16 mouse cellular contexts compared by ENCODE assay signal in genomic region chr1:34535043-34535698, GRCm38 (mm10). TPM values are rescaled to one million over a fixed set of nuclear protein-coding genes. Genes with fewer than 3 reads are reported as not detected.
DNase-seq lines count a peak whose midpoint lies in the region; ATAC-seq and TF ChIP-seq lines count a peak whose summit lies in the region.
"Not testable (repeated sequence)": the region's sequence is repeated elsewhere in the genome, so short reads cannot be mapped to it uniquely, and the experiment has no call there.
"Had no signal": no experiment of that assay in that cellular context is flagged by ENCODE, and none has a peak within 500 bp of the region (broad histone marks: within the 10 kb centered on the region; RNA-seq: fewer than 3 reads in every experiment).

Cfc1 (plus strand) TSS chr1:34535648.

- not testable (repeated sequence) for TF ChIP-seq CTCF in hindbrain, postnatal 0 days (IDR thresholded peaks at IDR 0.05; ENCODE audit: low read depth); layer of hippocampus, adult 2 months (conservative IDR thresholded peaks at IDR 0.05)

- 34% methylated on average over 7 of the region's 7 CpGs for WGBS in embryonic facial prominence, embryonic 13.5 days
- 35% methylated on average over 7 of the region's 7 CpGs for WGBS in forebrain, embryonic 16.5 days
- 19% methylated on average over 7 of the region's 7 CpGs for WGBS in heart, embryonic 16.5 days
- 39% methylated on average over 7 of the region's 7 CpGs for WGBS in hindbrain, postnatal 0 days
- WGBS in lung, embryonic 16.5 days, result 9% methylated on average over 7 of the region's 7 CpGs
- WGBS in midbrain, embryonic 15.5 days, result 29% methylated on average over 7 of the region's 7 CpGs
- 11% methylated on average over 7 of the region's 7 CpGs for WGBS in stomach, embryonic 16.5 days

- H3K36me3 ChIP-seq in embryonic facial prominence, embryonic 13.5 days; forebrain, embryonic 16.5 days (ENCODE audit: control insufficient read depth, insufficient read depth); heart, embryonic 16.5 days (ENCODE audit: control insufficient read depth, insufficient read depth); hindbrain, postnatal 0 days (ENCODE audit: insufficient read depth, low read length); lung, embryonic 16.5 days (ENCODE audit: control insufficient read depth, insufficient read depth, low read length); midbrain, embryonic 15.5 days (replicated peaks); stomach, embryonic 16.5 days (ENCODE audit: control insufficient read depth, insufficient read depth, low read length): not testable (repeated sequence)

- H3K4me2 ChIP-seq in embryonic facial prominence, embryonic 13.5 days, result peak within 1 kb of the TSS; percentile 53
- H3K4me2 ChIP-seq in forebrain, embryonic 16.5 days (ENCODE audit: low read length), result peak within 1 kb of the TSS; percentile 37; the same call in 1 of the 2 replicates
- peak within 1 kb of the TSS; percentile 39 for H3K4me2 ChIP-seq in heart, embryonic 16.5 days (ENCODE audit: low read depth, low read length)
- H3K4me2 ChIP-seq in hindbrain, postnatal 0 days (ENCODE audit: low read depth, low read length), result peak within 1 kb of the TSS; percentile 58
- H3K4me2 ChIP-seq in lung, embryonic 16.5 days (ENCODE audit: low read depth, low read length), result peak within 1 kb of the TSS; percentile 35
- H3K4me2 ChIP-seq in midbrain, embryonic 15.5 days, result peak within 1 kb of the TSS; percentile 51
- peak within 1 kb of the TSS; percentile 53 for H3K4me2 ChIP-seq in stomach, embryonic 16.5 days (ENCODE audit: low read depth, low read length)

- H3K9ac ChIP-seq in embryonic facial prominence, embryonic 13.5 days; forebrain, embryonic 16.5 days (replicated peaks; ENCODE audit: low read depth, low read length); heart, embryonic 16.5 days (ENCODE audit: low read length); hindbrain, postnatal 0 days (replicated peaks; ENCODE audit: low read length); lung, embryonic 16.5 days (ENCODE audit: low read length); midbrain, embryonic 15.5 days; stomach, embryonic 16.5 days (ENCODE audit: low read length): not testable (repeated sequence)

- peaks cover 38% of the 10 kb centered on the region for H3K27me3 ChIP-seq in embryonic facial prominence, embryonic 13.5 days
- H3K27me3 ChIP-seq in forebrain, embryonic 16.5 days (replicated peaks; ENCODE audit: control insufficient read depth, insufficient read depth, low read length), result peaks cover 27% of the 10 kb centered on the region
- peaks cover 11% of the 10 kb centered on the region for H3K27me3 ChIP-seq in heart, embryonic 16.5 days (ENCODE audit: control insufficient read depth, insufficient read depth, low read length)
- not testable (repeated sequence) for H3K27me3 ChIP-seq in hindbrain, postnatal 0 days (ENCODE audit: insufficient read depth, low read length)
- H3K27me3 ChIP-seq in lung, embryonic 16.5 days (ENCODE audit: control insufficient read depth, insufficient read depth, low read depth, low read length), result peaks cover 18% of the 10 kb centered on the region
- H3K27me3 ChIP-seq in midbrain, embryonic 15.5 days (replicated peaks), result peaks cover 22% of the 10 kb centered on the region
- H3K27me3 ChIP-seq in stomach, embryonic 16.5 days (ENCODE audit: control insufficient read depth, insufficient read depth, low read length), result peaks cover 18% of the 10 kb centered on the region

- H3K9me3 ChIP-seq in embryonic facial prominence, embryonic 13.5 days; forebrain, embryonic 16.5 days (ENCODE audit: control insufficient read depth, low read length); heart, embryonic 16.5 days (replicated peaks; ENCODE audit: control insufficient read depth, low read length); hindbrain, postnatal 0 days (ENCODE audit: low read length); lung, embryonic 16.5 days (ENCODE audit: control insufficient read depth, low read length); midbrain, embryonic 15.5 days; stomach, embryonic 16.5 days (replicated peaks; ENCODE audit: control insufficient read depth, low read length): not testable (repeated sequence)

- not testable (repeated sequence) for H3K4me1 ChIP-seq in embryonic facial prominence, embryonic 13.5 days; forebrain, embryonic 16.5 days (replicated peaks; ENCODE audit: control insufficient read depth, insufficient read depth, low read length); heart, embryonic 16.5 days (ENCODE audit: control insufficient read depth, insufficient read depth, low read length); lung, embryonic 16.5 days (replicated peaks; ENCODE audit: control insufficient read depth, insufficient read depth, low read length); midbrain, embryonic 15.5 days
- peaks cover 10% of the 10 kb centered on the region for H3K4me1 ChIP-seq in hindbrain, postnatal 0 days (ENCODE audit: insufficient read depth, low read length)
- peaks cover 12% of the 10 kb centered on the region; the same call in 1 of the 2 replicates for H3K4me1 ChIP-seq in stomach, embryonic 16.5 days (ENCODE audit: control insufficient read depth, insufficient read depth, low read length)

- H3K27ac ChIP-seq in embryonic facial prominence, embryonic 13.5 days; forebrain, embryonic 16.5 days (ENCODE audit: low read length); heart, embryonic 16.5 days (ENCODE audit: low read length); hindbrain, postnatal 0 days; layer of hippocampus, adult 2 months; lung, embryonic 16.5 days (ENCODE audit: low read length); midbrain, embryonic 15.5 days; stomach, embryonic 16.5 days (ENCODE audit: low read length): not testable (repeated sequence)

- not testable (repeated sequence) for DNase-seq in hindbrain, postnatal 0 days (ENCODE audit: low spot score); layer of hippocampus, adult 2 months (ENCODE audit: low spot score in 2 of 2)

- peak within 1 kb of the TSS; percentile 30 for H3K4me3 ChIP-seq in embryonic facial prominence, embryonic 13.5 days
- H3K4me3 ChIP-seq in forebrain, embryonic 16.5 days (replicated peaks; ENCODE audit: low read length); lung, embryonic 16.5 days (ENCODE audit: low read length); midbrain, embryonic 15.5 days: not testable (repeated sequence)
- H3K4me3 ChIP-seq in heart, embryonic 16.5 days (ENCODE audit: low read length), result peak within 1 kb of the TSS; percentile 16; the same call in 1 of the 2 replicates
- peak within 1 kb of the TSS; percentile 29; the same call in 1 of the 2 replicates for H3K4me3 ChIP-seq in hindbrain, postnatal 0 days (ENCODE audit: low read length)
- H3K4me3 ChIP-seq in layer of hippocampus, adult 2 months, result peak within 1 kb of the TSS; percentile 36; the same call in 1 of the 2 replicates
- peak within 1 kb of the TSS; percentile 29 for H3K4me3 ChIP-seq in stomach, embryonic 16.5 days (replicated peaks; ENCODE audit: low read length)

- ATAC-seq in embryonic facial prominence, embryonic 13.5 days (ENCODE audit: insufficient number of reproducible peaks, insufficient read depth, low FRiP score, low TSS enrichment, low read depth); forebrain, embryonic 16.5 days; heart, embryonic 16.5 days (replicated peaks; ENCODE audit: extremely low read depth, insufficient read depth, low FRiP score); hindbrain, postnatal 0 days; lung, embryonic 16.5 days (ENCODE audit: low read depth); midbrain, embryonic 15.5 days (replicated peaks); stomach, embryonic 16.5 days (ENCODE audit: insufficient read depth, low FRiP score): not testable (repeated sequence)

RNA-seq across cellular contexts. Expression of gene Cfc1, which starts in this region (rescaled TPM):
- polyA plus RNA-seq in embryonic facial prominence, embryonic 13.5 days (2015; fragmentation: Nextera tagmentation; extraction: Ambion mirVana), result 0.43 and 0.86 TPM in 2 replicates
- 0.32 and 0.49 TPM in 2 replicates for polyA plus RNA-seq in forebrain, embryonic 16.5 days (2015; fragmentation: Nextera tagmentation; extraction: Ambion mirVana)
- polyA plus RNA-seq in heart, embryonic 16.5 days (2015; fragmentation: Nextera tagmentation; extraction: Ambion mirVana), result not detected in 2 replicates
- 1.2 TPM in 1 of 2 replicates, not detected in the other for total RNA-seq in hindbrain, postnatal 0 days (2014; rRNA removed)
- polyA plus RNA-seq in hindbrain, postnatal 0 days (2015; fragmentation: Nextera tagmentation; extraction: Ambion mirVana), result 0.30 and 0.36 TPM in 2 replicates
- under 1 TPM in 1 of 2 experiments, not detected in 1; 0.36 TPM for total RNA-seq in layer of hippocampus, adult 2 months (2021)
- not detected in 2 replicates for polyA plus RNA-seq in lung, embryonic 16.5 days (2015; fragmentation: Nextera tagmentation; extraction: Ambion mirVana)
- 0.19 and 0.22 TPM in 2 replicates for polyA plus RNA-seq in midbrain, embryonic 15.5 days (2015; fragmentation: Nextera tagmentation; extraction: Ambion mirVana)
- 0.43 and 0.59 TPM in 2 replicates for polyA plus RNA-seq in stomach, embryonic 16.5 days (2015; fragmentation: Nextera tagmentation; extraction: Ambion mirVana)
- total RNA-seq: adrenal gland, adult 2 months; gastrocnemius, adult 8-10 months; heart, adult 2 months; MEL; neutrophil, adult 5-6 weeks had no signal
- polyA plus RNA-seq: adrenal gland, adult 2 months; C2C12; heart, adult 2 months; liver, embryonic 12.5 days; thymus, postnatal 0 days had no signal
